Mouse (Mus musculus) forebrain, embryonic 13.5 days (tissue): ENCODE measurements around the gene Bace2. TPM values are rescaled to one million over a fixed set of nuclear protein-coding genes. Genes with fewer than 3 reads are reported as not detected.

Experiments
- ATAC-seq: fragments of 200-750 bp; cut with Nextera tagmentation; 2 replicates; pipeline ENCODE4 v1.8.0; 2017
- H3K27ac ChIP-seq: fragments of 300-500 bp; sonication (generic); 2 replicates; pipeline ENCODE4 v1.5.1; 2015; ENCODE audit warnings: inconsistent platforms, mild to moderate bottlenecking, moderate library complexity
- H3K27me3 ChIP-seq: fragments of 300-500 bp; sonication (generic); 2 replicates; pipeline ENCODE4 v1.6.1; 2015; ENCODE audit warnings: mild to moderate bottlenecking, inconsistent platforms
- H3K36me3 ChIP-seq: fragments of 300-500 bp; sonication (generic); 2 replicates; pipeline ENCODE4 v1.6.1; 2015; ENCODE audit warnings: mild to moderate bottlenecking, inconsistent platforms; ENCODE audit not compliant: poor library complexity, severe bottlenecking
- H3K4me1 ChIP-seq: fragments of 300-500 bp; sonication (generic); 2 replicates; pipeline ENCODE4 v1.6.1; 2015; ENCODE audit warnings: inconsistent platforms
- H3K4me2 ChIP-seq: fragments of 300-500 bp; sonication (generic); 2 replicates; pipeline ENCODE4 v1.6.1; 2015; ENCODE audit warnings: inconsistent platforms, mild to moderate bottlenecking, moderate library complexity
- H3K4me3 ChIP-seq: fragments of 300-500 bp; sonication (generic); 2 replicates; pipeline ENCODE4 v1.5.1; 2015; ENCODE audit warnings: mild to moderate bottlenecking, inconsistent platforms
- H3K9ac ChIP-seq: fragments of 300-500 bp; sonication (generic); 2 replicates; pipeline ENCODE4 v1.6.1; 2015; ENCODE audit warnings: mild to moderate bottlenecking, inconsistent platforms
- H3K9me3 ChIP-seq: fragments of 300-500 bp; sonication (generic); replicated peaks from 2 replicates; pipeline ENCODE4 v1.6.1; 2016; ENCODE audit warnings: inconsistent platforms
- WGBS: fragments of 180-500 bp; shearing (Covaris S2); methylation state at CpG from one replicate; pipeline ENCODE4 v1.1.7; 2015; 5-methylcytosine and 5-hydroxymethylcytosine counted together
- polyA plus RNA-seq: library from polyadenylated mRNA; unstranded; fragments of >200 nt; fragmentation: Nextera tagmentation; extraction: Ambion mirVana; gene quantifications from 2 replicates; pipeline ENCODE4 v1.2.1, GENCODE M21; 2015

Bace2 gene
- polyA plus RNA-seq, 1 experiment from 2014 or later = 0.98 TPM

- H3K9me3 ChIP-seq = no peaks in the 10 kb centered on the region
- H3K27ac ChIP-seq = no peak overlapping the region
- no peak overlapping the region for H3K4me3 ChIP-seq
- no peaks in the 10 kb centered on the region for H3K27me3 ChIP-seq
- no peak overlapping the region for H3K9ac ChIP-seq
- no peaks in the 10 kb centered on the region for H3K4me1 ChIP-seq
- H3K36me3 ChIP-seq = no peaks in the 10 kb centered on the region
- no peak for ATAC-seq
- no peak overlapping the region for H3K4me2 ChIP-seq
Measured at GRCm38 (mm10) chr16:97447386-97447785, 90.8 kb downstream of the Bace2 start.

- H3K9ac ChIP-seq = no peak overlapping the region
- no peak overlapping the region for H3K27ac ChIP-seq
- no peaks in the 10 kb centered on the region for H3K27me3 ChIP-seq
- no peak for ATAC-seq
- H3K4me1 ChIP-seq = no peaks in the 10 kb centered on the region; the same call in 1 of the 2 replicates
- no peak overlapping the region for H3K4me2 ChIP-seq
- H3K9me3 ChIP-seq = no peaks in the 10 kb centered on the region
- no peak overlapping the region for H3K4me3 ChIP-seq
- no peaks in the 10 kb centered on the region for H3K36me3 ChIP-seq
- 79% methylated on average over 1 of the region's 1 CpGs for whole genome bisulfite sequencing
Measured at GRCm38 (mm10) chr16:97459831-97460230, 103.3 kb downstream of the Bace2 start.

- Histone ChIP-seq H3K4me2 (no peak overlapping the region), H3K9ac (no peak overlapping the region), H3K27me3 (no peaks in the 10 kb centered on the region), H3K4me3 (no peak overlapping the region), H3K27ac (no peak overlapping the region), H3K36me3 (no peaks in the 10 kb centered on the region), H3K9me3 (no peaks in the 10 kb centered on the region), H3K4me1 (no peaks in the 10 kb centered on the region; the same call in 1 of the 2 replicates)
- 75% methylated on average over 2 of the region's 2 CpGs for WGBS
- ATAC-seq = no peak
Measured at GRCm38 (mm10) chr16:97461271-97461670, 104.7 kb downstream of the Bace2 start.

- no peaks in the 10 kb centered on the region for H3K9me3 ChIP-seq
- no peak within 1 kb of the TSS for H3K4me2 ChIP-seq
- WGBS = 23% methylated on average over 4 of the region's 4 CpGs
- ATAC-seq = peak; percentile 59; the same call in 1 of the 2 replicates
- no peak within 1 kb of the TSS for H3K4me3 ChIP-seq
- H3K36me3 ChIP-seq = no peaks in the 10 kb centered on the region
- H3K9ac ChIP-seq = no peak within 1 kb of the TSS
- no peaks in the 10 kb centered on the region for H3K27me3 ChIP-seq
- no peak within 1 kb of the TSS for H3K27ac ChIP-seq
- H3K4me1 ChIP-seq = no peaks in the 10 kb centered on the region; the same call in 1 of the 2 replicates
Measured at GRCm38 (mm10) chr16:97462481-97463181, 106.1 kb downstream of the Bace2 start, which contains the start of gene Mx1. Gene Mx1, minus strand, starts transcription at chr16:97462907.

- no peaks in the 10 kb centered on the region for H3K27me3 ChIP-seq
- H3K36me3 ChIP-seq = no peaks in the 10 kb centered on the region
- WGBS = 58% methylated on average over 4 of the region's 4 CpGs
- H3K9me3 ChIP-seq = no peaks in the 10 kb centered on the region
- no peak overlapping the region for H3K9ac ChIP-seq
- ATAC-seq = no peak
- H3K4me3 ChIP-seq = no peak overlapping the region
- no peak overlapping the region for H3K4me2 ChIP-seq
- no peak overlapping the region for H3K27ac ChIP-seq
- no peaks in the 10 kb centered on the region; the same call in 1 of the 2 replicates for H3K4me1 ChIP-seq
Measured at GRCm38 (mm10) chr16:97466182-97466957, 109.8 kb downstream of the Bace2 start.

- WGBS = 83% methylated on average over 3 of the region's 3 CpGs
- no peak overlapping the region for H3K4me2 ChIP-seq
- H3K9ac ChIP-seq = no peak overlapping the region
- H3K4me3 ChIP-seq = no peak overlapping the region
- no peaks in the 10 kb centered on the region for H3K27me3 ChIP-seq
- H3K27ac ChIP-seq = no peak overlapping the region
- no peaks in the 10 kb centered on the region; the same call in 1 of the 2 replicates for H3K4me1 ChIP-seq
- ATAC-seq = no peak
- no peaks in the 10 kb centered on the region for H3K9me3 ChIP-seq
- no peaks in the 10 kb centered on the region for H3K36me3 ChIP-seq
Measured at GRCm38 (mm10) chr16:97467472-97467871, 110.9 kb downstream of the Bace2 start.

- no peak overlapping the region for H3K4me3 ChIP-seq
- no peaks in the 10 kb centered on the region for H3K4me1 ChIP-seq
- no peaks in the 10 kb centered on the region for H3K9me3 ChIP-seq
- no peaks in the 10 kb centered on the region for H3K36me3 ChIP-seq
- H3K4me2 ChIP-seq = no peak overlapping the region
- ATAC-seq = no peak
- WGBS = 86% methylated on average over 4 of the region's 4 CpGs
- H3K9ac ChIP-seq = no peak overlapping the region
- H3K27ac ChIP-seq = no peak overlapping the region
- H3K27me3 ChIP-seq = no peaks in the 10 kb centered on the region
Measured at GRCm38 (mm10) chr16:97467993-97468791, 111.7 kb downstream of the Bace2 start.

GRCm38 (mm10) chr16:97474671-97475070, 118.1 kb downstream of the Bace2 start:
- Histone ChIP-seq H3K9ac (no peak overlapping the region), H3K27ac (no peak overlapping the region), H3K9me3 (no peaks in the 10 kb centered on the region), H3K4me3 (no peak overlapping the region), H3K4me2 (no peak overlapping the region), H3K4me1 (no peaks in the 10 kb centered on the region), H3K36me3 (no peaks in the 10 kb centered on the region), H3K27me3 (no peaks in the 10 kb centered on the region)
- no peak for ATAC-seq
- WGBS = 88% methylated on average over 2 of the region's 2 CpGs

GRCm38 (mm10) chr16:97475581-97475980, 119.0 kb downstream of the Bace2 start:
- H3K4me2 ChIP-seq = no peak overlapping the region
- 90% methylated on average over 3 of the region's 3 CpGs for WGBS

GRCm38 (mm10) chr16:97476524-97476923, 120.0 kb downstream of the Bace2 start:
- Histone ChIP-seq H3K4me1 (no peaks in the 10 kb centered on the region), H3K36me3 (no peaks in the 10 kb centered on the region), H3K9me3 (no peaks in the 10 kb centered on the region), H3K27ac (no peak overlapping the region), H3K27me3 (no peaks in the 10 kb centered on the region), H3K4me2 (no peak overlapping the region), H3K4me3 (no peak overlapping the region), H3K9ac (no peak overlapping the region)
- no peak for ATAC-seq
- 96% methylated on average over 1 of the region's 1 CpGs for WGBS

More at GRCm38 (mm10) chr16:97475581-97475980, 119.0 kb downstream of the Bace2 start:
- Histone ChIP-seq H3K9ac (no peak overlapping the region), H3K4me1 (no peaks in the 10 kb centered on the region), H3K9me3 (no peaks in the 10 kb centered on the region), H3K27me3 (no peaks in the 10 kb centered on the region), H3K36me3 (no peaks in the 10 kb centered on the region), H3K27ac (no peak overlapping the region), H3K4me3 (no peak overlapping the region)
- ATAC-seq = no peak

- Histone ChIP-seq H3K4me1 (no peaks in the 10 kb centered on the region), H3K27me3 (no peaks in the 10 kb centered on the region), H3K4me3 (no peak overlapping the region), H3K9ac (no peak overlapping the region), H3K9me3 (no peaks in the 10 kb centered on the region), H3K4me2 (no peak overlapping the region), H3K27ac (no peak overlapping the region), H3K36me3 (no peaks in the 10 kb centered on the region)
- WGBS = 83% methylated on average over 2 of the region's 2 CpGs
- ATAC-seq = no peak
Measured at GRCm38 (mm10) chr16:97478655-97479054, 122.1 kb downstream of the Bace2 start.

- H3K9ac ChIP-seq = no peak overlapping the region
- WGBS = 74% methylated on average over 1 of the region's 1 CpGs
Measured at GRCm38 (mm10) chr16:97492369-97492768, 135.8 kb downstream of the Bace2 start.

More at GRCm38 (mm10) chr16:97492369-97492768, 135.8 kb downstream of the Bace2 start:
- Histone ChIP-seq H3K36me3 (no peaks in the 10 kb centered on the region), H3K27ac (no peak overlapping the region), H3K4me3 (no peak overlapping the region), H3K27me3 (no peaks in the 10 kb centered on the region), H3K4me1 (no peaks in the 10 kb centered on the region), H3K9me3 (no peaks in the 10 kb centered on the region), H3K4me2 (no peak overlapping the region)
- ATAC-seq = no peak
